Mouse (Mus musculus): ENCODE measurements around the gene Ndufb10. TPM values are rescaled to one million over a fixed set of nuclear protein-coding genes. Genes with fewer than 3 reads are reported as not detected.

Gene Ndufb10
- total RNA-seq (2021), result 100 to 1,000 TPM; 400 to 516 TPM
- long read RNA-seq, experiment 1, transcript Ndufb10-201 (4 exons, 732 nt), result major isoform, 320 of 335 reads
- long read RNA-seq, experiment 1, transcript Ndufb10-204 (2 exons, 430 nt), result minor isoform, 5 of 335 reads
- long read RNA-seq, experiment 1, partial matches to known transcripts, result 0 of 335 reads
- long read RNA-seq, experiment 1, other reads (novel, unspliced or antisense), result 10 of 335 reads
- long read RNA-seq, experiment 2, transcript Ndufb10-201 (4 exons, 732 nt), result major isoform, 339 of 356 reads
- long read RNA-seq, experiment 2, transcript Ndufb10-204 (2 exons, 430 nt), result minor isoform, 8 of 356 reads
- long read RNA-seq, experiment 2, partial matches to known transcripts, result 2 of 356 reads
- long read RNA-seq, experiment 2, other reads (novel, unspliced or antisense), result 7 of 356 reads

- DNase-seq, result peak; percentile 100
Observed at GRCm38 (mm10) chr17:24724184-24724583, at the start of gene Ndufb10. TSS of gene Ndufb10 (minus strand) at chr17:24724478.

GRCm38 (mm10) chr17:24773241-24773640 is 49.0 kb upstream of the Ndufb10 start:
- DNase-seq, result no peak

DNA sequence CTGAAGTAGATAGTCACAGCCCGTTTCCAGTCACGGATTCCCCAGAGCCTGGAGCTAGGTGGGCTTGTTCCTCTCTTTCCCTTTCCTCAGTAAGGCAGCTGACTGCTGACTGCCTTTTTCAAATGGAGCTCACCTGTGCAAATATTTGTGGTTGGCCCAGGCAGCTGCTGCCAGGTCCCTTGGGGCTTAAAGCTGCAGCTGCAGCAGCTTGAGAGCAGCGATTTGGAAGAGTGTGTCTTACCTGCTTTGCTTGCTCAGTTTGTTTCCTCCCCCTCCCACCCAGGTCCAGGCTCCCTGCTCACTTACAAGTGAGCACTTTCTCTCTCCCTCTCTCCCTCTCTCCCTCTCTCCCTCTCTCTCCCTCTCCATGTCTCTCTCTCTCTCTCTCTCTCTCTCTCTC is 44.9 kb upstream of the Ndufb10 start:
- no peak for DNase-seq

GRCm38 (mm10) chr17:24766266-24766875 is 42.1 kb upstream of the Ndufb10 start:
- no peak for DNase-seq

DNA sequence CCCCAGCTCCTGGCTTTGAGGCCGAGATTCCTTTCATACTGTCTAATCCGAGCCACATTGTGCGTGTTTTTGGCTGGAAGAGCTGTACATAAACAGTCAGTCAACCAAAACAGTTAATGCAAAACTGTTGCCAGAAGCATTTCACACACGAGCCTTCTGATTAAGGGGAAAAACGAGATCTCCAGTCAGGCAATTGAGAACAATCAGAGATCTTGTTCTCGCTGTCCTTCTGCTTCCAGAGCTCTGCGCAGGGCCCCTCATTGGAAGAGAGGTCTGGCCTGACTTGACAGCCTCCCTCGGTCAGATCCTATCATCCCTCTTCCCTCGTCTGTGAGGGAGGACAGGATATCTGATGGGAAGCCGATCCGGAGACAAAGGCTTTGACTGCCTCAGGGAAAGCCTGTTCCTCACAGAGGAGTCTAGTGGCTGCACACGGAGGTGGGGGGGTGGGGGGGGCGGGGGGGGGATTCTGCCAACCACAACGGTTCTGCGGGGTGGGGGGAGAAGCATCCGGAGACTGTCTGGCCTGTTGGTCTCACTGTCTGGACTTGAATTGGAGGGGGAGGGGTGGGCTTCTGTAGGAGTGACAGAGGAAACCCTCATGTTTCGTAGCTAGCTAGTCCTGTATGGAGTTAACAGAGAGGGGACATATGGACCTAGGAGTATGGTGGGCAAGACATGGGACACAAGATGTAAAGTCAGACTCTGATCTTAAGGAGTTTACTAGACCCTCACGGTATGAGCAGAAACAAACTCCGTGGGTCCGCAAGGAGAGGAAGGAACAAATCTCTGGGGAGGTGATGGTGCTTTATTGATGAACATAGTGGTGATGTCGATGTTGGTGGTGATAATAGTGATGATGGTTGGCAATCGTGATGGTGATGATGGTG is 41.0 kb upstream of the Ndufb10 start:
- DNase-seq, result no peak

DNA sequence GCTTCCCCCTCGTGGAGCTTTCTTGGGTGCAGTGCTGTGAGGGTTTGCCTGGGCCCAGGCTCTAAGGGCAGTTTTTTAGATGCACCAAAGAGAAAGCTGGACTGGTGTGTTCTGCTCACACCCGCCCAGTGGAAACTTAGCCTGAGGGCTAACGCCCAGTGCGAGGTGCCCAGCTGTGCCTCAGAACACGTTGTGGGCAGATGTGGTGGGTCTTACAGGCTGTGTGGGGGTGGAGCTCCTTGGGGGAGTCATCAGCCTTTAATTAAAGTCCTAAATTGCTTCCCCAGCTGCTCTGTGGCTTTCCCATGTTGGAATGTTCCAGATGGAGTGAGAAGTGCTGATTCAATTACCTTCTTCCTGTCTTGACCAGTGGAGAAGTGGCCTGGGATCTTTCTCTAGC is 36.8 kb upstream of the Ndufb10 start:
- DNase-seq, result no peak

GRCm38 (mm10) chr17:24757394-24757793 is 33.1 kb upstream of the Ndufb10 start:
- DNase-seq, result no peak

DNA sequence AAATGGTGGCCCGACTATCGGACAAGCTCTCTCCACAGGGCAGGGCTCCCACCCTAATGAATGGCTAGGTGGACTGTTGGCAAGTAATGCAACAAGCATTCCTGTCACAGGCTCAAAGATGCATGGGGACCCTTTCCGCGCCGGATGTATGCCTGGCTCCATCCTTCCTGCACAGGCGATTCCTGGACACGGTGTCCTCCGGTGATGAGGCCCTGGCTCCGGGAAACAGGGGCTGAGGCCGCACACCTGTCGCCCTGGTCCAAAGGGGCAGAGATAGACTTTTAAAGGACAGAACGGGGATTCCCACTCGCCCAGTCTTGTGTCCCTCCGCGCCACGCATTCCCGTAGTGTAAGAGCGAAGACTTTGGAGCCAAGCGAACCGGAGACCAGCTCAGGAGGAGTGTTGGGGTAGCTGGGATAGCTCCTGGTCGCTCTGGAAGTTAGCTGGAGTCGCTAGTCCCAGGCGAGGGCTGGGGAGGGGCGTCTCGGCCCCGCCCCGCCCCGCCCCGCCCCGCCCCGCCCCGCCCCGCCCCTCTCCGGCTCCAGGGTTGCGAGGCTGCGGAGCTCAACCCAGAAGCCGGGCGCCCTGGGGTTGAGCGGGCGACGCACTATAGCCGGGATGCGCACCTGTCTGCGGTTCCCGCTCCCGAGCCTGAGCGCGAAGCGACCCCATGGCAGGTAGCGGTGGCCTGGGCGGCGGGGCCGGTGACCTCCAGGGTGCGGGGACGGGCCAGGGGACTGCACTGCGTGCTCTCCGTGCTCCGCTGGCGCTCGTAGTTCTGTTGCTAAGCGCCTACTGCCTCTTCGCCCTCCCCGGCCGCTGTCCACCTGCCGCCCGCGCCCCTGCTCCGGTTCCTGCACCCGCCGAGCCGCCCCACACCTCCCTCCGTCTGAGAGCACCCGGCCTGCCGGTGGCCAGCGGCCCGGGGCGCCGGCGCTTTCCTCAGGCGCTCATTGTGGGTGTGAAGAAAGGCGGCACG is 28.4 kb upstream of the Ndufb10 start, which contains the start of gene Hs3st6:
Gene Hs3st6 (plus strand): TSS at position 574 of the 980 bp plus-strand sequence.
- no peak for DNase-seq

- DNase-seq, result no peak
Observed at GRCm38 (mm10) chr17:24751528-24751927, 27.2 kb upstream of the Ndufb10 start.

DNA sequence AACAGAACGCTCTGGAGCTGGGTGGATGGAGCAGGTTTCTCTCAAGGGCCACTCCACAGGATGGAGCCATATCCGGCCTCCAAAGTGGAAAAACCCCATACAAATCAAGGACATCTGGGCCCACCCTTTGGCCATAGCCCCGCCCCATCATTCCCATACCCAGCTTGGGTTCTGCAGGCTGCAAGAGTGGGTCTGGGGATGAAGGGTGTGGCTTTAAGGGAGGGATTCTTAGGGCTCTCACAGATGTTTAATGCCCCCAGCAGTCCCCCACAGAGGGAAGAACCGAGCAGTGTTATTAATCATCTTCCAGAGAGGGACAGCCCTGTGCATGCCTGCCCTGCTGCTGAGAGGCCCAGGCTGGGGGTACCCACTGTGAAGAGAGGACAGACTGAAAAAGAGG is 22.7 kb upstream of the Ndufb10 start:
- no peak for DNase-seq

- DNase-seq, result peak; percentile 80
Observed at GRCm38 (mm10) chr17:24745526-24746497, 21.5 kb upstream of the Ndufb10 start.

DNA sequence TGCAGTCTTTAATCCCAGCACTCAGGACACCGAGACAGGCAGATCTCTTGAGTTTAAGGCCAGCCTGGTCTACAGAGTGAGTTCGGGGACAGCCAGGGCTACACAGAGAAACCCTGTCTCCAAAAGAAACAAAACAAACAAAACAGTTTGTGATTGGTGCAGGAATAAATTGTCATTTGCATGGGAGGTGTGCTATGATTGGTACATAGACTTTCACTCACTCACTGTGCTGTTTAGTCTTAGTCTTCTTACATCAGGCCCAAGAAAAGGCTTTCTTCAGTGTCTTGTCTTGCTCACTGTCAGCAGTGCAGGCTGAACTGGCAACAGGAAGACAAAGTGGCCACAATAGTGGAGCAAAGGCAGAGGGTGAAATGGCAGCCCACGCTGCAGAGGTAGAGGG is 20.1 kb upstream of the Ndufb10 start:
- no peak for DNase-seq

DNA sequence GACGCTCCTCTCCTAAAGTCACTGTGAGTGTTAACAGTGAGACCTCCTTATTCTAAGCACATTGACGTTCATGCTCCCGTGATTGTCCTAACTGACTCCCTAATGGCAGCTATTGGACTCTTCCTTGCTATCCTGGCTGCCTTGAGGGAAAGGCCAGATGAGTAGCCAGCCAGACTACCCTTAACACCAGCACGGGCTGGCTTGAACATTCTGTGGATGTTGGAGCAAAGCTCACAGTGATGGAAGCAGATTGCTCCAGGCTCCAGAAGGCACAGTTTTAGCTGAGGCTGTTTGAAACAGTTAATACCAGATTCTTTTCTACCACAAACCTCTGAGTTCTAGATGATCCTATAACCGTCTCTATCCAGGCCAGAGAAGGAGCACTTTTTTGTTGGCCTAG is 19.6 kb upstream of the Ndufb10 start:
- DNase-seq, result no peak

- DNase-seq, result no peak
Observed at GRCm38 (mm10) chr17:24742307-24742706, 18.0 kb upstream of the Ndufb10 start.

- DNase-seq, result no peak
Observed at GRCm38 (mm10) chr17:24739926-24740325, 15.6 kb upstream of the Ndufb10 start.

DNA sequence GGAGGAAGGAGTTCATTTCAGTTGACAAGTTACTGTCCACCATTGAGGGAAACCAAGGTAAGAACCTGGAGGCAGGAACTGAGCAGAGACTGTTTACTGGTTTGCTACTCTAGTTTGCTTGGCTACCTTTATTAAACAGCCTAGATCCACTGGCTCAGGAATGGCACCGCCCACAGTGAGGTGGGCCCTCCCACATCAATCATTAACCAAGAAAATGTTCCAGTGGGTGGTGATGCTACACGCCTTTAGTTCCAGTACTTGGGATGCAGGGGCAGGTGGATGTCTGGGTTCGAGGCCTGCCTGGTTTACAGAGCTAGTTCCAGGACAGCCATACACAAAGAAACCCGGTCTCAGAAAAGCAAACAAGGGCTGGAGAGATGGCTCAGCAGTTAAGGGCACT is 14.0 kb upstream of the Ndufb10 start:
- DNase-seq, result no peak

DNA sequence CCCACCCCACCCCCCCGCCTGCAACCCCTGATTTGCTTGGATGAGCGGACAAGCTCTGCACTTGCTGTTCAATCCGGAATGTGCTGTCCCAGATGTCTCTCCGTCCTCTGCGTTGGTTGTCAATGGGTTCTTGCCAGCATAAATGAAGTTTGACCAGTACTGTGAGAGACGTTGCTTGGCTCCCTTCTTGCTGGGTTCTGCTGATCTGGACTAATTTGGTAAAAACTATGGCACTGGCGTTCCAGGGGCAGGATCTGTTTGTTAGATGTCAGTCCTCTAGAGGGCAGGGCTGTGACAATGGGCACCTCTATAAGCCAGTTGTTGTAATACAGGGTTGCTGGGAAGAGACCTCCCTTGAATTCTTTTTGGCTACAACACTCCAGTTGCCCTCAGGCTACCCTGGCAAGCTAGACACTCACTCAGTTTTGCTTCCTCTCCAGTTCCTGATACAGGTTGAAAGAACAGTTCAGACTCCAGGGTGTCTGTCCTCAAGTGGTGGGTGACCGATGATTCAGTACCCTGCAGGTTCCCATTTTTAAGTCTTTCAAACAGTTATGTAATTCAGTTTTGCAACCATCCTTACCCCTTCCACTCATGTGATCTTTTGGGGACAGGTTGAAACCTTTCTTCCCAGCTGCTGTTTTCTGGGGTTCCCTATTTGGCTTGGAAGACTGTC is 13.0 kb upstream of the Ndufb10 start:
- DNase-seq, result no peak

- DNase-seq, result peak; percentile 88
Observed at GRCm38 (mm10) chr17:24736330-24737051, 12.2 kb upstream of the Ndufb10 start, which contains the start of gene Msrb1. TSS of gene Msrb1 (plus strand) at chr17:24736642.

DNA sequence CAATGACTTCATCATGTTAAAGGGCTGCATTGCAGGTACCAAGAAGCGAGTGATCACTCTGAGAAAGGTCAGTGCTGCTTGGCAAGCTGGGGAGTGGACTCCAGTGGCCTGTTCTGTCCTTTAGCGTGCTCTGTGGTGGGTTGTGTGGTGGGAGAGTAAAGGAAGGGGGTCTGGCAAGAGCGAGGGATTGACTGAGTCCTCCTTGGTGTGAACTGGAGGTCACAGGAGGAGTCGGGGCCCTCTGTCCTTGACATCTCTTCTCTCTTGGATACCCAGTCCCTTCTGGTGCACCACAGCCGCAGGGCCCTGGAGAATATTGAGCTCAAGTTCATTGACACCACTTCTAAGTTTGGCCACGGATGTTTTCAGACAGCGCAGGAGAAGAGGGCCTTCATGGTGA is 11.2 kb upstream of the Ndufb10 start:
- no peak for DNase-seq

Data from gastrocnemius, postnatal 10 days (tissue).